Mouse (Mus musculus) thymus, adult 2 months (tissue): Measurements from ENCODE around the gene Olfr765. TPM values are rescaled to one million over a fixed set of nuclear protein-coding genes. Genes with fewer than 3 reads are reported as not detected.
"Not testable (repeated sequence)": the region's sequence is repeated elsewhere in the genome, so short reads cannot be mapped to it uniquely, and the experiment has no call there.

Experiments
- DNase-seq: peaks from one replicate; pipeline ENCODE4 v3.0.0; 2021
- H3K27ac ChIP-seq: fragments of 200-500 bp; 2 replicates; pipeline ENCODE4 v1.5.1; 2012; ENCODE audit warnings: low read length, control low read depth; ENCODE audit not compliant: control insufficient read depth, insufficient read depth
- H3K27me3 ChIP-seq: fragments of 200-500 bp; 2 replicates; pipeline ENCODE4 v1.6.1; 2012; ENCODE audit warnings: mild to moderate bottlenecking, low read length, moderate library complexity, mixed read lengths; ENCODE audit not compliant: control insufficient read depth, insufficient read depth
- H3K36me3 ChIP-seq: fragments of 200-500 bp; 2 replicates; pipeline ENCODE4 v1.6.1; 2012; ENCODE audit warnings: mild to moderate bottlenecking, low read length, moderate library complexity; ENCODE audit not compliant: control insufficient read depth, insufficient read depth
- H3K4me1 ChIP-seq: fragments of 200-500 bp; replicated peaks from 2 replicates; pipeline ENCODE4 v1.6.1; 2012; ENCODE audit warnings: low read length; ENCODE audit not compliant: control insufficient read depth, insufficient read depth
- H3K4me3 ChIP-seq: fragments of 200-500 bp; 2 replicates; pipeline ENCODE4 v1.5.1; 2012; ENCODE audit warnings: mild to moderate bottlenecking, low read length, control low read depth, moderate library complexity; ENCODE audit not compliant: control insufficient read depth, insufficient read depth
- CTCF ChIP-seq: fragments of 200-500 bp; IDR thresholded peaks from 2 replicates; pipeline ENCODE4 v1.5.1; 2012; ENCODE audit warnings: mild to moderate bottlenecking, control low read depth, low read length, moderate library complexity, borderline replicate concordance; ENCODE audit not compliant: control insufficient read depth, poor library complexity, insufficient read depth; ENCODE audit errors: extremely low read depth
- POLR2A ChIP-seq: fragments of 200-500 bp; IDR thresholded peaks from 2 replicates; pipeline ENCODE4 v1.6.1; 2012; ENCODE audit warnings: mild to moderate bottlenecking, low read length, control low read depth, moderate library complexity; ENCODE audit not compliant: control insufficient read depth, poor library complexity, insufficient read depth; ENCODE audit errors: extremely low read depth
- WGBS: fragments of 180-500 bp; shearing (Covaris S2); methylation state at CpG from one replicate; pipeline ENCODE4 v1.1.7; 2018; 5-methylcytosine and 5-hydroxymethylcytosine counted together
- polyA plus RNA-seq: library from polyadenylated mRNA; depleted of rRNA; stranded (reverse); fragments of >200 nt; gene quantifications from 2 replicates; pipeline ENCODE4 v1.2.3, GENCODE M21; 2012; rRNA removed

Gene Olfr765
- not detected in 2 replicates for polyA plus RNA-seq

- not testable (repeated sequence) for H3K27me3 ChIP-seq, H3K4me1 ChIP-seq, H3K4me3 ChIP-seq, H3K27ac ChIP-seq, DNase-seq, H3K36me3 ChIP-seq
Observed at GRCm38 (mm10) chr10:129049898-129050297, at the start of gene Olfr765. Olfr765 (minus strand) TSS chr10:129049998.

- TF ChIP-seq CTCF (no peak), POLR2A (no peak)
- H3K4me3 ChIP-seq, result no peak within 1 kb of the TSS
- no peaks in the 10 kb centered on the region for H3K4me1 ChIP-seq
- H3K27me3 ChIP-seq, result no peaks in the 10 kb centered on the region
- no peak within 1 kb of the TSS for H3K27ac ChIP-seq
- DNase-seq, result no peak
- WGBS, result 82% methylated on average over 1 of the region's 1 CpGs
- H3K36me3 ChIP-seq, result no peaks in the 10 kb centered on the region
Observed at GRCm38 (mm10) chr10:129099275-129099674, 49.5 kb upstream of the Olfr765 start, which contains the start of gene Olfr768. Olfr768 (minus strand) TSS chr10:129099375.

- not testable (repeated sequence) for H3K4me3 ChIP-seq, H3K4me1 ChIP-seq, DNase-seq, H3K36me3 ChIP-seq, H3K27ac ChIP-seq, H3K27me3 ChIP-seq
Observed at GRCm38 (mm10) chr10:129082810-129083209, 33.0 kb upstream of the Olfr765 start, which contains the start of gene Olfr767. Olfr767 (minus strand) TSS chr10:129082910.

- no peaks in the 10 kb centered on the region for H3K4me1 ChIP-seq
- H3K27ac ChIP-seq, result no peak within 1 kb of the TSS
- DNase-seq, result no peak
- H3K36me3 ChIP-seq, result no peaks in the 10 kb centered on the region
- TF ChIP-seq CTCF, result no peak
- 89% methylated on average over 2 of the region's 2 CpGs for WGBS
- no peaks in the 10 kb centered on the region for H3K27me3 ChIP-seq
- no peak within 1 kb of the TSS for H3K4me3 ChIP-seq
Observed at GRCm38 (mm10) chr10:129068877-129069276, 19.1 kb upstream of the Olfr765 start, which contains the start of gene Olfr766-ps1. Olfr766-ps1 (minus strand) TSS chr10:129068977.

GRCm38 (mm10) chr10:129039796-129040195 lies 10.0 kb downstream of the Olfr765 start, which contains the start of gene Olfr764-ps1:
Olfr764-ps1 (minus strand) TSS chr10:129039896.
- Histone ChIP-seq H3K4me1 (no peaks in the 10 kb centered on the region), H3K4me3 (no peak within 1 kb of the TSS), H3K36me3 (no peaks in the 10 kb centered on the region), H3K27ac (no peak within 1 kb of the TSS), H3K27me3 (no peaks in the 10 kb centered on the region)
- no peak for TF ChIP-seq POLR2A
- no peak for TF ChIP-seq CTCF
- WGBS, result 86% methylated on average over 3 of the region's 3 CpGs
- no peak for DNase-seq

- H3K27ac ChIP-seq, result no peak overlapping the region
- no peaks in the 10 kb centered on the region for H3K27me3 ChIP-seq
- WGBS, result 87% methylated on average over 2 of the region's 2 CpGs
- H3K36me3 ChIP-seq, result no peaks in the 10 kb centered on the region
- no peak overlapping the region for H3K4me3 ChIP-seq
- H3K4me1 ChIP-seq, result no peaks in the 10 kb centered on the region
- no peak for DNase-seq
- no peak for TF ChIP-seq POLR2A
Observed at GRCm38 (mm10) chr10:129028343-129028742, 21.5 kb downstream of the Olfr765 start.

- no peak overlapping the region for H3K4me3 ChIP-seq
- no peaks in the 10 kb centered on the region for H3K4me1 ChIP-seq
- peak; percentile 42 for DNase-seq
- TF ChIP-seq POLR2A, result no peak
- TF ChIP-seq CTCF, result no peak
- H3K36me3 ChIP-seq, result no peaks in the 10 kb centered on the region
- no peaks in the 10 kb centered on the region for H3K27me3 ChIP-seq
- no peak overlapping the region for H3K27ac ChIP-seq
- 64% methylated on average over 3 of the region's 3 CpGs for WGBS
Observed at GRCm38 (mm10) chr10:129026018-129026662, 23.7 kb downstream of the Olfr765 start.

GRCm38 (mm10) chr10:129023319-129023718 lies 26.5 kb downstream of the Olfr765 start:
- TF ChIP-seq CTCF (no peak), POLR2A (no peak)
- no peak overlapping the region for H3K27ac ChIP-seq
- H3K27me3 ChIP-seq, result no peaks in the 10 kb centered on the region
- H3K4me3 ChIP-seq, result no peak overlapping the region
- no peak for DNase-seq
- H3K36me3 ChIP-seq, result no peaks in the 10 kb centered on the region
- H3K4me1 ChIP-seq, result no peaks in the 10 kb centered on the region
